Mouse (Mus musculus) hindbrain, embryonic 13.5 days (tissue): ENCODE results near the gene Prrc2b. TPM values are rescaled to one million over a fixed set of nuclear protein-coding genes. Genes with fewer than 3 reads are reported as not detected.

Experiments
- ATAC-seq: fragments of 200-750 bp; cut with Nextera tagmentation; 2 replicates; pipeline ENCODE4 v1.8.0; 2017; ENCODE audit warnings: moderate TSS enrichment; ENCODE audit not compliant: low FRiP score
- H3K27ac ChIP-seq: fragments of 300-500 bp; sonication (generic); 2 replicates; pipeline ENCODE4 v1.5.1; 2015; ENCODE audit warnings: inconsistent platforms, mild to moderate bottlenecking, moderate library complexity
- H3K27me3 ChIP-seq: fragments of 300-500 bp; sonication (generic); 2 replicates; pipeline ENCODE4 v1.6.1; 2015; ENCODE audit warnings: mild to moderate bottlenecking, inconsistent platforms
- H3K36me3 ChIP-seq: fragments of 300-500 bp; sonication (generic); 2 replicates; pipeline ENCODE4 v1.6.1; 2015; ENCODE audit warnings: mild to moderate bottlenecking, inconsistent platforms
- H3K4me1 ChIP-seq: fragments of 300-500 bp; sonication (generic); replicated peaks from 2 replicates; pipeline ENCODE4 v1.6.1; 2015; ENCODE audit warnings: inconsistent platforms
- H3K4me2 ChIP-seq: fragments of 300-500 bp; sonication (generic); 2 replicates; pipeline ENCODE4 v1.6.1; 2015; ENCODE audit warnings: inconsistent platforms, mild to moderate bottlenecking, moderate library complexity
- H3K4me3 ChIP-seq: fragments of 300-500 bp; sonication (generic); 2 replicates; pipeline ENCODE4 v1.5.1; 2015; ENCODE audit warnings: mild to moderate bottlenecking, inconsistent platforms
- H3K9ac ChIP-seq: fragments of 300-500 bp; sonication (generic); 2 replicates; pipeline ENCODE4 v1.6.1; 2015; ENCODE audit warnings: mild to moderate bottlenecking, inconsistent platforms
- H3K9me3 ChIP-seq: fragments of 300-500 bp; sonication (generic); 2 replicates; pipeline ENCODE4 v1.6.1; 2016; ENCODE audit warnings: inconsistent platforms
- WGBS: fragments of 180-500 bp; shearing (Covaris S2); methylation state at CpG from one replicate; pipeline ENCODE4 v1.1.7; 2015; 5-methylcytosine and 5-hydroxymethylcytosine counted together
- polyA plus RNA-seq: library from polyadenylated mRNA; unstranded; fragments of >200 nt; fragmentation: Nextera tagmentation; extraction: Ambion mirVana; gene quantifications from 2 replicates; pipeline ENCODE4 v1.2.1, GENCODE M21; 2015

Prrc2b gene
- polyA plus RNA-seq, 1 experiment from 2014 or later = 68.8 TPM

DNA sequence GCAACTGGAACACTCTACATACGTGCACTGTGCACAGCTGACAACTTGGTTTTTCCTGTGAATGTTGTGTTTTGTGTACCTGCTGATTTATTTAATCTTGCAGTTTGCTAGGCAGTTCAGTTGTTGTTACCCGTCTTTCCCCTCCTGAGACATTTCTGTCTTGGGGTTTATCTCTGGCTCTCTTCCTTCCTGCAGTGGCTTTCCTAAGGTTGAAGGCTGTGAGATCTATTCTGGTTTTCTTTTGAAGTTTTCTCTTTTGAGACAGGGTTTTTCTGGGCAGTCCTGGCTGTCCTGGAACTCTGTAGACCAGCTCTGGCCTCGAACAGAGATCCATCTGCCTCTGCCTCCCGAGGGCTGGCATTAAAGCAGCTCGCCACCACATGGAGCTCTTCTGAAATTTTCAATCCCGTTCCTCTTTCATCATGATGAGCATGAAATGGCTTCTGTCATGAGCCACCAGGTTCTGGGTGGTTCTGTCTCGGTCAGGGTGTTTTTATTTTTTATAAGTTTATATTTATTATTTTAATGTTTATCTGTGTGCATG, 4.2 kb downstream of the Prrc2b start:
- peak overlapping the region; percentile 100 for H3K27ac ChIP-seq
- peaks cover 86% of the 10 kb centered on the region for H3K4me1 ChIP-seq
- no peaks in the 10 kb centered on the region for H3K36me3 ChIP-seq
- ATAC-seq = no peak
- H3K9me3 ChIP-seq = no peaks in the 10 kb centered on the region
- H3K27me3 ChIP-seq = no peaks in the 10 kb centered on the region
- peak overlapping the region; percentile 91; the same call in 1 of the 2 replicates for H3K4me3 ChIP-seq
- peak overlapping the region; percentile 100 for H3K4me2 ChIP-seq
- 42% methylated on average over 7 of the region's 7 CpGs for WGBS
- H3K9ac ChIP-seq = peak overlapping the region; percentile 100; the same call in 1 of the 2 replicates

DNA sequence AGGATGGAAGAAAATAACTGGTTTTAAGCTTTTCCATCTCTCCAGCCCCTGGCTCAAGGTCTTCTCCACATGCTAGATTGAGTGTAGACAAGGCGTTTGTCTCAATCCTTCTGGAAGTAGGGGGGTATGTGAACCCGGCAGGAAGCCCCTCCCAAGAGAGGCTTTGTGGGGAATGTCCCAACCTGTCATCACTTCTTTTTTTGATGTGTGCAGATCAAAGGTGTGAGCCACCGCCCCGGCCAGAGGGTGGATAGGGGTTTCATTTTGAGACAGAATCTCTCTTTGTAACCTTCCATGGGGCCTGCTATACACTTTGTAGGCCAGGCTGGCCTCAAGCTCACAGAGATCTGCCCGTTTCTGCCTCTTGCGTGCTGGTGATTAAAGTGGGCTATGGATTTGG, 4.7 kb downstream of the Prrc2b start:
- H3K27ac ChIP-seq = no peak overlapping the region
- 0 out of 2 replicates have a peak, but pooled peaks cover 2% of the 10 kb centered on the region for H3K36me3 ChIP-seq
- peaks cover 86% of the 10 kb centered on the region for H3K4me1 ChIP-seq
- 0 out of 2 replicates have a peak overlapping the region, but pooled peaks have one; percentile 29 for H3K9ac ChIP-seq
- ATAC-seq = no peak
- no peaks in the 10 kb centered on the region for H3K27me3 ChIP-seq
- H3K9me3 ChIP-seq = no peaks in the 10 kb centered on the region
- H3K4me2 ChIP-seq = peak overlapping the region; percentile 100; the same call in 1 of the 2 replicates
- no peak overlapping the region for H3K4me3 ChIP-seq
- WGBS = 73% methylated on average over 6 of the region's 6 CpGs

DNA sequence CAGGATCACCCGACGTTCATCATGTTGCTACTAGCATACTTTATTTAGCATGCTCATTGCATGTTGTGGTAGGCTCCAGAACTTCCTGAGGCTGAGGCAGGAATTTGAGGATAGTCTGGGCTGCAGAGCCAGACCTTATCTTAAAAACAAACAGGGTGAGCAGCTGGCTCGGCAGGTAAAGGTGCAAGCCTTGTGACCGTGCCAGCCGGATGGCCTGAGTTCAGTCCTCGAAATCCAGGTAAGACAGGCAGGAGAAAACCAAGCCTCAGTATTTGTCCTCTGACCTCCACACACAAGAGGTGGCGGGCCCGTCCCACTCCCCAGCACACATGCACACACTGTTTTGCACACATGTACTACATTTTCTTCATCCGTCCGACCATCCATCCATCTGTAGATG, 5.8 kb downstream of the Prrc2b start:
- H3K9ac ChIP-seq = peak overlapping the region; percentile 46
- no peaks in the 10 kb centered on the region for H3K27me3 ChIP-seq
- peaks cover 86% of the 10 kb centered on the region for H3K4me1 ChIP-seq
- 70% methylated on average over 10 of the region's 10 CpGs for WGBS
- peak overlapping the region; percentile 31 for H3K4me2 ChIP-seq
- 0 out of 2 replicates have a peak, but pooled peaks cover 2% of the 10 kb centered on the region for H3K36me3 ChIP-seq
- H3K27ac ChIP-seq = peak overlapping the region; percentile 77
- no peak overlapping the region for H3K4me3 ChIP-seq
- ATAC-seq = no peak
- no peaks in the 10 kb centered on the region for H3K9me3 ChIP-seq

DNA sequence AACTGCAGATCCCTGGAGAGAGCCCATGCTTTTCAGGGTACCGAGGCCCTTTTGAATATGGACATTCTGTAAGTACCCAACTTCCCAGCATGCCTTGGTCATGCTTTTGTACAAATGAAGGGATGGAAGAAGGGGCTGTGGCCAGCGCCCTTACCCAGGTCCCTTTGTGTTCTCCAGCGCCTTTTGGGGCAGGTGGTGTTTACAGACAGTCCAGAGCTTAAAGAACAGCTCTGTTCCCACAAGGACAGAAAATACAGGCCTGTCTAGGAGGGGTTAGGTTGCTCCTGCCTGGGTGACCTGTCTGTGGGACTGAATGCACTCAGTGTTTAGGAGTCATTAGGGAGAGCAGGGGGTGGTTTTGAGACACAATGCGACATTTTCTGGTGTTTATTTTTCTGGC, 6.4 kb downstream of the Prrc2b start:
- WGBS = 12% methylated on average over 4 of the region's 4 CpGs
- Histone ChIP-seq H3K9ac (peak overlapping the region; percentile 46; the same call in 1 of the 2 replicates), H3K27ac (peak overlapping the region; percentile 77), H3K36me3 (0 out of 2 replicates have a peak, but pooled peaks cover 2% of the 10 kb centered on the region), H3K27me3 (no peaks in the 10 kb centered on the region), H3K9me3 (no peaks in the 10 kb centered on the region), H3K4me2 (peak overlapping the region; percentile 31), H3K4me1 (peaks cover 83% of the 10 kb centered on the region), H3K4me3 (peak overlapping the region; percentile 7; the same call in 1 of the 2 replicates)
- no peak for ATAC-seq

DNA sequence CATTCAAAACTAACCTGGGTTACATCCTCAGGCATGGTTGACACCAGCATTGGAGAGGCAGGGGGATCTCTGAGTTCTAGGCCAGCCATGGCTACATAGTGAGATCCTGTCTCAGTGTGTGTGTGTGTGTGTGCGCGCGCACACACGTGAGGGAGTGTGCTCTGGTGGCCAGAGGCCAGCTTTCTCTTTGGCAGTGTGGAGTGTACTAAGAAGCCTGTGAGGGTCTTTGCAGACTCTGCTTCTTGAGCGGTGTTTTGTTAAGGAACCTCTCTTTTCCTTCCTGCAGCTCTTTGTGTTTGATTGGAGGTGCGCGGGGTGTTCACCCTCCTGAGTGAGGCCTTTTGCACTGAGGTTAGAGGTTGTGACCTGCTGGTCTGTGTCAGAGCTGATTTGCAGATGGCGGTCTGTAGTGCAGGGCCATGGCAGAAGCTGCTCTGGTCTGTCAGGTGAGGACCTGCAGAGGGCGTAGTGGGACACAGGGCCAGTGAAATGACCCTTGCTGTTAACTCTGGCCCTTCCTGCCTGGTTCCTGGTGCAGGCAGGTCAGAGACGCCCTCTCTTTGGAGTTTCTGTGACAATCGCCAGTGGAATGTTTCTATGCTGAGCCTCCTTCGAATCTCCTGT, 7.8 kb downstream of the Prrc2b start:
- H3K27me3 ChIP-seq = no peaks in the 10 kb centered on the region
- no peak overlapping the region for H3K4me2 ChIP-seq
- no peak overlapping the region for H3K4me3 ChIP-seq
- ATAC-seq = no peak
- peaks cover 76% of the 10 kb centered on the region for H3K4me1 ChIP-seq
- H3K27ac ChIP-seq = peak overlapping the region; percentile 24; the same call in 1 of the 2 replicates
- 74% methylated on average over 12 of the region's 12 CpGs for WGBS
- H3K9me3 ChIP-seq = no peaks in the 10 kb centered on the region
- H3K9ac ChIP-seq = peak overlapping the region; percentile 30; the same call in 1 of the 2 replicates
- 0 out of 2 replicates have a peak, but pooled peaks cover 2% of the 10 kb centered on the region for H3K36me3 ChIP-seq

DNA sequence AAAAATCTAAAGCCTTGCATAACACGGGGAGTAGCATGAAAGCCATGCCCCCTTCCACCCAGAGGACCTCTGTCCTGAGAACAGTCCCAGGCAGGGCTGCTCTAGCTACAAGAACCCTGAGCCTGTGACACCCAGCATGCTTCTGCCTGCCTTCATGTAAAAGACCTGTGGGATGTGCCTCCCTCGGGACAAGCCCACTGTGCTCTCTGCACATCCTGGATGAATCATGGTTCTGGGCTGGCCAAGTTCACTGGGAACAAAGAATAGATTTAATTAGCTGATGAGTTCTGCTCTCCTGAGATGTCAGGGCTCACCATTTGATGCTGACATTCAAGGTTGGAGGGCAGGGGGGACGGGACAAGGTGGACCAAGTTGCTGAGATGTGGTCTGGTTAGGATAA, 9.6 kb downstream of the Prrc2b start:
- Histone ChIP-seq H3K36me3 (0 out of 2 replicates have a peak, but pooled peaks cover 2% of the 10 kb centered on the region), H3K27ac (peak overlapping the region; percentile 66; the same call in 1 of the 2 replicates), H3K27me3 (no peaks in the 10 kb centered on the region), H3K4me3 (no peak overlapping the region), H3K4me2 (no peak overlapping the region), H3K9ac (no peak overlapping the region), H3K9me3 (no peaks in the 10 kb centered on the region), H3K4me1 (peaks cover 76% of the 10 kb centered on the region)
- ATAC-seq = no peak
- 88% methylated on average over 3 of the region's 3 CpGs for WGBS

DNA sequence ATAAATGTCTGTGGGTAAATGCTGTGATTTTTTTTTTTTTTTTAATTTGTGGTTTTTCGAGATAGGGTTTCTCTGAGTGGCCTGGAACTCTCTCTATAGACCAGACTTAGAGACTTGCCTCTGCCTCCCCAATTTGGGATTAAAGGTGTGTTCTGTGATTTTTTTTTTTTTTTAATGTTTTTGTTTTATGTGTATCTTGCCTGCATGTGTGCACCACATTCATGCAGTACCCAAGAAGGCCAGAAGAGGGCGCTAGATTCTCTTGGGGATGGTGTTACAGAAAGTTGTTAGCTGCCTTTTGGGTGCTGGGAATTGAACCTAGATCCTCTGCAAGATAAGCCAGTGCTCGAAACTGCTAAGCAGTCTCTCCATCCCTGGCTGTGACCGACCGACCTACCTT, 10.1 kb downstream of the Prrc2b start:
- Histone ChIP-seq H3K9ac (no peak overlapping the region), H3K27me3 (no peaks in the 10 kb centered on the region), H3K27ac (no peak overlapping the region), H3K4me1 (peaks cover 73% of the 10 kb centered on the region), H3K4me3 (no peak overlapping the region), H3K9me3 (no peaks in the 10 kb centered on the region), H3K36me3 (0 out of 2 replicates have a peak, but pooled peaks cover 2% of the 10 kb centered on the region), H3K4me2 (no peak overlapping the region)
- no peak for ATAC-seq
- 80% methylated on average over 5 of the region's 5 CpGs for WGBS

DNA sequence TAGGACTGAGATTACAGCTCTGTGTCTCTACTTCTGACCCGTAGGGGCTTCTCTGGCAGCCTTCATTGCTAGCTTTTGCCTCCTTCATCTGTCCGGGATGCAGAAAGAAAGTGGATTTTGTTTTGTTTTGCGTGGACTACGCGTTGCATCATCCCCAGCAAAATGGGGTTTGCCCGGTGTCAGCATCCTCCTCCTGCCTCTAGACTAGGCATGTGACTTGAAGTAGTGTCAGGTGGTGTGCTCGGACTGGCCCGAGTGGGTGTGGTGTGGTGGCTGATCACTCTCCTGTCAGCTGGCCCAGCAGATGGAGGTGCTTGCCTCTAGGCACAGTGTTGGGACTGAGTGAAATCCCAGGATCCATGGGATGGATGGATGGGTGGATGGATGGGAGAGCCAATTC, 11.2 kb downstream of the Prrc2b start:
- Histone ChIP-seq H3K36me3 (0 out of 2 replicates have a peak, but pooled peaks cover 2% of the 10 kb centered on the region), H3K9ac (no peak overlapping the region), H3K4me2 (no peak overlapping the region), H3K27me3 (no peaks in the 10 kb centered on the region), H3K27ac (no peak overlapping the region), H3K4me3 (no peak overlapping the region), H3K9me3 (no peaks in the 10 kb centered on the region), H3K4me1 (peaks cover 73% of the 10 kb centered on the region)
- 96% methylated on average over 8 of the region's 8 CpGs for WGBS
- no peak for ATAC-seq

DNA sequence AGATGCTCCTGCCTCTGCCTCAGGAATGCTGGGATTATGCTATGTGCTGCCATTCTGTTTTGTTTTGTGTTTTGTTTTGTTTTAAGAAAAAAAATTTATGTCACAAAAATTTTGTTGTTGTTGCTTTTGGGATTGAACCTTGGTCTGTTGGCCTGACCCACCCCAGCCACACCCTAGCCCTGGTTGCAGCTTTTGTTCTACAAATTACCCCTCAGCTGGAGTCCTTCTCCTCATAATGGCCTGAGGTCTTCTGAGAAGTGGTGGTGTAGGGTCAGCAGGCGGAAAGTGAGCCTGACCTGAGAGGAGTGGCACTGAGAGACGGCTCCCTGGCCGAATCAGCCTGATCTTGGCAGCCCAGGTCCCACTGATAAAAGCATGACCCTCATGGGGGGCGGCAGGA, 11.8 kb downstream of the Prrc2b start:
- H3K9me3 ChIP-seq = no peaks in the 10 kb centered on the region
- no peak overlapping the region for H3K27ac ChIP-seq
- H3K9ac ChIP-seq = no peak overlapping the region
- peaks cover 73% of the 10 kb centered on the region for H3K4me1 ChIP-seq
- H3K4me2 ChIP-seq = no peak overlapping the region
- H3K27me3 ChIP-seq = no peaks in the 10 kb centered on the region
- H3K4me3 ChIP-seq = no peak overlapping the region
- no peak for ATAC-seq
- H3K36me3 ChIP-seq = 0 out of 2 replicates have a peak, but pooled peaks cover 2% of the 10 kb centered on the region
- 70% methylated on average over 4 of the region's 4 CpGs for WGBS

DNA sequence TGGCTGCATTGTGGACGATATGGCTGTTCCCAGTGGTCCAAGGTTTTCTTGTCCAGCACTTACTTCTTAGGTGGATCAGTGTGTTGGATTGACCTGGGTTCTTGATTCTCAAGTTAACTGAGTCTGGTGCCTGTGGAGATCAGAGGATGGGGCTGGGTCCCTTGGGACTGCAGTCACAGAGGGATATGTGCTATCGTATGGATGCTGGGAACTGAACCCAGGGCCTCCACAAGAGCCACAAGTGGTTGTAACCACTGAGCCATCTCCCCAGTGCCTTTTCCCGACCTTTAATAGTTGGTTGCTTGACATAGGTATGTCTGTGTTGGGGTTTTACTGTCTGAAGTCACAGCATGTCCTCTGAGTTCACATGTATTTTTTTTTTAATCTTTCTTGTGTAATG, 12.2 kb downstream of the Prrc2b start:
- Histone ChIP-seq H3K4me3 (no peak overlapping the region), H3K27me3 (no peaks in the 10 kb centered on the region)

DNA sequence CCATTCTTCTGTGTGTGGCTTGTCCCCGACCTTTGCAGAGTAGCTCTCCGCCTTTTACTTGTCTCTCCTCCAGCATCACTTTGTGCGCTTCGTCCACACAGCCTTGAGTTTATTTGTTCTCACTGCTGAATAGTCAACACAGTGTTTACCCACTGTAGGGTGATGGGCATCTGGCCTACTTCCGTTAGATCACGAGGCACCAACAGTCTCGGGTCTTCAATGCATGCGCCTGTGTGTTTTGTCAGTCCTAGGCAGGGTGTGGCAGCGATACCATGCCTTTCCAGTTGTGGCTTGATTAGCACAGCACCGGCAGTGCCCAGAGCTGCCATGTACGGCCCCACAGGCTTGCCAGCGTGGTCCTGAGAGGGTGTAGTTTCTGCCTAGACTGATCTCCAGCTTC, 13.6 kb downstream of the Prrc2b start:
- H3K36me3 ChIP-seq = 0 out of 2 replicates have a peak, but pooled peaks cover 2% of the 10 kb centered on the region
- H3K4me1 ChIP-seq = peaks cover 74% of the 10 kb centered on the region
- no peaks in the 10 kb centered on the region for H3K9me3 ChIP-seq
- 66% methylated on average over 12 of the region's 12 CpGs for WGBS
- no peak overlapping the region for H3K4me3 ChIP-seq
- no peak overlapping the region for H3K9ac ChIP-seq
- no peak for ATAC-seq
- peak overlapping the region; percentile 37 for H3K27ac ChIP-seq
- H3K4me2 ChIP-seq = no peak overlapping the region
- no peaks in the 10 kb centered on the region for H3K27me3 ChIP-seq

More for the DNA sequence above, 12.2 kb downstream of the Prrc2b start:
- H3K9me3 ChIP-seq = no peaks in the 10 kb centered on the region
- no peak overlapping the region for H3K4me2 ChIP-seq
- H3K9ac ChIP-seq = no peak overlapping the region
- H3K27ac ChIP-seq = no peak overlapping the region
- 0 out of 2 replicates have a peak, but pooled peaks cover 2% of the 10 kb centered on the region for H3K36me3 ChIP-seq
- peaks cover 74% of the 10 kb centered on the region for H3K4me1 ChIP-seq
- WGBS = 82% methylated on average over 3 of the region's 3 CpGs
- no peak for ATAC-seq

DNA sequence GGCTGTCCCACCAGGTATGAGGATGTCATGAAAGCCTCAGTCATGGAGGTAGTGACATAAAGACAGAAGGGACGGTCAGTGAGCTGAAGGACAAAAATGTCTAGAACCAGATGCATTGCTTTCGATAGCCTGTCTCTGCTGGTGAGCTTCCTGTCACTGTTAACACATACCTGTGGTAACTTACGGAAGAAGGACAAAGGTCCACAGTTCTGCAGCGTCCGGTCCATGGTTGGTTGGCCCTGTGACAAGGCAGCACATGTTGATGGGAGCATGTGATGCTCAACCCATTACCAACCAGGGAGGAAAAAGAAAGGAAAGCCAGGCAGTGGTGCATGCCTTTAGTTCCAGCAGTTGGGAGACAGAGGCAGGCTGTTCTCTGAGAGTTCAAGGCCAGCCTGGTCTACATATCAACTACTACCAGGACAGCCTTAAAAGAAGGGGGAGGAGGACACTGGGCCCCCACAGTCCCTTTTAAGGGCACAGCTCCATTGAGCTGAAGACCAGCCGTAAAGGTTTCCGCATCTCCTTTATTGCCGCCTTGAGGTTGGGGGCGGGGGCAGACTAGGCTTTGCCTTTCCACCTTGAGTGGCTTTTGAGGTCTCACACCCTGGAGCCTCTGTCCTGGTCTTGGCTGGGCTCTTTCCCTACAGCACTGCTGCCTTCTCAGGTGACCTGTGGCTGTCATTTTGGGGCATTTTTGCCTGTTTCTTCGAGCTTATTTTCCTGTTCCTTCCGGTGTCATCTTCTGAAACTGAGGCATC, 14.3 kb downstream of the Prrc2b start:
- Histone ChIP-seq H3K9ac (no peak overlapping the region), H3K4me1 (peaks cover 74% of the 10 kb centered on the region), H3K4me3 (no peak overlapping the region), H3K27me3 (no peaks in the 10 kb centered on the region), H3K27ac (0 out of 2 replicates have a peak overlapping the region, but pooled peaks have one; percentile 37), H3K4me2 (no peak overlapping the region), H3K9me3 (no peaks in the 10 kb centered on the region), H3K36me3 (0 out of 2 replicates have a peak, but pooled peaks cover 2% of the 10 kb centered on the region)
- ATAC-seq = no peak
- 88% methylated on average over 11 of the region's 11 CpGs for WGBS
